Mouse (Mus musculus) hindbrain, postnatal 0 days (tissue): ENCODE data around the gene Gins1. TPM values are rescaled to one million over a fixed set of nuclear protein-coding genes. Genes with fewer than 3 reads are reported as not detected.

ENCODE experiments used
- ATAC-seq: fragments of 200-750 bp; cut with Nextera tagmentation; 2 replicates; pipeline ENCODE4 v1.8.0; 2017; ENCODE audit warnings: mild to moderate bottlenecking, moderate TSS enrichment, moderate library complexity
- DNase-seq: peaks from one replicate; pipeline ENCODE4 v3.0.0-alpha.2; 2015; ENCODE audit warnings: low spot score
- H3K27ac ChIP-seq: fragments of 300-500 bp; sonication (generic); 2 replicates; pipeline ENCODE4 v1.5.1; 2014; ENCODE audit warnings: mild to moderate bottlenecking
- H3K27me3 ChIP-seq: fragments of 300-500 bp; sonication (generic); 2 replicates; pipeline ENCODE4 v1.6.1; 2014; ENCODE audit warnings: low read length, mixed read lengths; ENCODE audit not compliant: insufficient read depth
- H3K36me3 ChIP-seq: fragments of 300-500 bp; sonication (generic); 2 replicates; pipeline ENCODE4 v1.6.1; 2014; ENCODE audit warnings: low read length, mixed read lengths; ENCODE audit not compliant: insufficient read depth
- H3K4me1 ChIP-seq: fragments of 300-500 bp; sonication (generic); 2 replicates; pipeline ENCODE4 v1.6.1; 2014; ENCODE audit warnings: antibody characterized with exemption, low read length, mixed read lengths; ENCODE audit not compliant: insufficient read depth
- H3K4me2 ChIP-seq: fragments of 300-500 bp; sonication (generic); 2 replicates; pipeline ENCODE4 v1.6.1; 2014; ENCODE audit warnings: low read depth, mild to moderate bottlenecking, low read length, moderate library complexity, mixed read lengths
- H3K4me3 ChIP-seq: fragments of 300-500 bp; sonication (generic); 2 replicates; pipeline ENCODE4 v1.5.1; 2014; ENCODE audit warnings: low read length
- H3K9ac ChIP-seq: fragments of 300-500 bp; sonication (generic); replicated peaks from 2 replicates; pipeline ENCODE4 v1.6.1; 2014; ENCODE audit warnings: mild to moderate bottlenecking, low read length, moderate library complexity, mixed read lengths
- H3K9me3 ChIP-seq: fragments of 300-500 bp; sonication (generic); 2 replicates; pipeline ENCODE4 v1.6.1; 2016; ENCODE audit warnings: low read length, mixed read lengths
- CTCF ChIP-seq: IDR thresholded peaks from 2 replicates; pipeline ENCODE4 v1.5.1; 2016; ENCODE audit warnings: antibody characterized with exemption, control low read depth, low read depth
- WGBS: fragments of 180-500 bp; shearing (Covaris S2); extraction: QIAGEN DNeasy Blood & Tissue Kit; methylation state at CpG from one replicate; pipeline ENCODE4 v1.1.7; 2014; 5-methylcytosine and 5-hydroxymethylcytosine counted together
- polyA plus RNA-seq: library from polyadenylated mRNA; unstranded; fragments of >200 nt; fragmentation: Nextera tagmentation; extraction: Ambion mirVana; gene quantifications from 2 replicates; pipeline ENCODE4 v1.2.1, GENCODE M21; 2015
- total RNA-seq: library from RNA; depleted of rRNA; stranded (reverse); fragments of >200 nt; gene quantifications from 2 replicates; pipeline ENCODE4 v1.2.3, GENCODE M21; 2014; rRNA removed

Gins1 gene
- total and polyA plus RNA-seq, 2 experiments from 2014 or later = 5.4 to 14.9 TPM

- no peak overlapping the region for H3K4me2 ChIP-seq
- ATAC-seq = no peak
- TF ChIP-seq CTCF = no peak
- no peak overlapping the region for H3K27ac ChIP-seq
- no peak overlapping the region for H3K9ac ChIP-seq
- no peaks in the 10 kb centered on the region for H3K4me1 ChIP-seq
- no peaks in the 10 kb centered on the region for H3K36me3 ChIP-seq
- no peaks in the 10 kb centered on the region for H3K27me3 ChIP-seq
- WGBS = 89% methylated on average over 3 of the region's 3 CpGs
- no peak for DNase-seq
- no peaks in the 10 kb centered on the region for H3K9me3 ChIP-seq
- H3K4me3 ChIP-seq = no peak overlapping the region
These were observed 73.6 kb downstream of the Gins1 start for GRCm38 (mm10) chr2:150978791-150979190.

- DNase-seq (no peak), ATAC-seq (no peak)
- Histone ChIP-seq H3K4me1 (no peaks in the 10 kb centered on the region), H3K4me3 (no peak overlapping the region), H3K9ac (no peak overlapping the region), H3K27ac (no peak overlapping the region), H3K27me3 (no peaks in the 10 kb centered on the region), H3K36me3 (no peaks in the 10 kb centered on the region), H3K4me2 (no peak overlapping the region), H3K9me3 (no peaks in the 10 kb centered on the region)
- no peak for TF ChIP-seq CTCF
- WGBS = 82% methylated on average over 14 of the region's 14 CpGs
These were observed 74.8 kb downstream of the Gins1 start for GRCm38 (mm10) chr2:150979861-150980620.

Other genes with a start within 250 kb of the Gins1 start
- gene Acss1, start 236.9 kb upstream of the Gins1 start, total RNA-seq = 33.0 and 43.5 TPM in 2 replicates
- 17.0 and 17.6 TPM in 2 replicates for gene Acss1, start 236.9 kb upstream of the Gins1 start, polyA plus RNA-seq
- gene Vsx1, start 216.0 kb upstream of the Gins1 start, total RNA-seq = 0.26 TPM in 1 of 2 replicates, not detected in the other
- 0.10 and 0.13 TPM in 2 replicates for gene Vsx1, start 216.0 kb upstream of the Gins1 start, polyA plus RNA-seq
- 91.4 and 97.1 TPM in 2 replicates for gene Entpd6, start 156.4 kb upstream of the Gins1 start, total RNA-seq
- gene Entpd6, start 156.4 kb upstream of the Gins1 start, polyA plus RNA-seq = 76.8 and 79.5 TPM in 2 replicates
- 302 and 317 TPM in 2 replicates for gene Pygb, start 118.7 kb upstream of the Gins1 start, total RNA-seq
- gene Pygb, start 118.7 kb upstream of the Gins1 start, polyA plus RNA-seq = 160 and 169 TPM in 2 replicates
- gene Abhd12, start 659 bp upstream of the Gins1 start, total RNA-seq = 158 and 167 TPM in 2 replicates
- 161 and 164 TPM in 2 replicates for gene Abhd12, start 659 bp upstream of the Gins1 start, polyA plus RNA-seq
- gene Ninl, start 134.0 kb downstream of the Gins1 start, total RNA-seq = 3.1 and 7.3 TPM in 2 replicates
- 2.7 and 3.2 TPM in 2 replicates for gene Ninl, start 134.0 kb downstream of the Gins1 start, polyA plus RNA-seq
- gene Nanp, start 134.0 kb downstream of the Gins1 start, total RNA-seq = 10.2 and 11.8 TPM in 2 replicates
- 39.0 and 39.3 TPM in 2 replicates for gene Nanp, start 134.0 kb downstream of the Gins1 start, polyA plus RNA-seq
- gene Gm14151, start 186.9 kb downstream of the Gins1 start, total RNA-seq = not detected in 2 replicates
- not detected in 2 replicates for gene Gm14151, start 186.9 kb downstream of the Gins1 start, polyA plus RNA-seq
- gene Gm14147, start 192.8 kb downstream of the Gins1 start, total RNA-seq = not detected in 2 replicates
- not detected in 2 replicates for gene Gm14147, start 192.8 kb downstream of the Gins1 start, polyA plus RNA-seq